Mouse (Mus musculus): ENCODE data around the gene Pex11b.
A peak's percentile ranks its signal among the peaks of the same experiment; 100 is the strongest.
"Not testable (repeated sequence)": the region's sequence is repeated elsewhere in the genome, so short reads cannot be mapped to it uniquely, and the experiment has no call there.

Pex11b gene

GRCm38 (mm10) chr3:96634928-96635879 lies at the start of gene Pex11b, which contains the start of gene Gm42957:
Gene Pex11b (plus strand): TSS chr3:96635376.
Gene Gm42957 (plus strand): TSS chr3:96635474.
- peak; percentile 58 to 73 for DNase-seq (ENCODE audit: low spot score in 2 of 2)

- no peak for DNase-seq (ENCODE audit: low spot score in 2 of 2)
These were observed 44.5 kb upstream of the Pex11b start for GRCm38 (mm10) chr3:96590657-96591056.

- DNase-seq (ENCODE audit: low spot score in 2 of 2), result no peak
These were observed 41.8 kb upstream of the Pex11b start for GRCm38 (mm10) chr3:96593374-96593773.

- DNase-seq (ENCODE audit: low spot score in 2 of 2), result peak; percentile 86 to 90
These were observed 41.2 kb upstream of the Pex11b start, which contains the start of gene Polr3gl for GRCm38 (mm10) chr3:96593790-96594560. Gene Polr3gl (minus strand): TSS chr3:96594181.

GRCm38 (mm10) chr3:96594851-96595250 lies 40.3 kb upstream of the Pex11b start:
- no peak for DNase-seq (ENCODE audit: low spot score in 2 of 2)

GRCm38 (mm10) chr3:96595661-96596060 lies 39.5 kb upstream of the Pex11b start:
- DNase-seq (ENCODE audit: low spot score in 2 of 2), result no peak

- DNase-seq (ENCODE audit: low spot score in 2 of 2), result no peak
These were observed 38.9 kb upstream of the Pex11b start, which contains the start of gene Ankrd34a for GRCm38 (mm10) chr3:96596228-96596707. Gene Ankrd34a (plus strand): TSS chr3:96596636.

GRCm38 (mm10) chr3:96596855-96597254 lies 38.3 kb upstream of the Pex11b start:
- no peak for DNase-seq (ENCODE audit: low spot score in 2 of 2)

- no peak for DNase-seq (ENCODE audit: low spot score in 2 of 2)
These were observed 37.7 kb upstream of the Pex11b start for GRCm38 (mm10) chr3:96597435-96597891.

GRCm38 (mm10) chr3:96598156-96599068 lies 36.8 kb upstream of the Pex11b start:
- DNase-seq (ENCODE audit: low spot score in 2 of 2), result no peak

- DNase-seq (ENCODE audit: low spot score in 2 of 2), result no peak
These were observed 36.1 kb upstream of the Pex11b start for GRCm38 (mm10) chr3:96599069-96599393.

GRCm38 (mm10) chr3:96599411-96599810 lies 35.8 kb upstream of the Pex11b start:
- DNase-seq (ENCODE audit: low spot score in 2 of 2), result no peak

- DNase-seq (ENCODE audit: low spot score in 2 of 2), result peak; percentile 55 to 66
These were observed 34.4 kb upstream of the Pex11b start, which contains the start of gene Lix1l for GRCm38 (mm10) chr3:96600639-96601250. Gene Lix1l (plus strand): TSS chr3:96601149.

GRCm38 (mm10) chr3:96601251-96601787 lies 33.9 kb upstream of the Pex11b start:
- no peak for DNase-seq (ENCODE audit: low spot score in 2 of 2)

- DNase-seq (ENCODE audit: low spot score in 2 of 2), result no peak
These were observed 33.1 kb upstream of the Pex11b start for GRCm38 (mm10) chr3:96601941-96602703.

GRCm38 (mm10) chr3:96602704-96603084 lies 32.5 kb upstream of the Pex11b start:
- no peak for DNase-seq (ENCODE audit: low spot score in 2 of 2)

GRCm38 (mm10) chr3:96603311-96603710 lies 31.9 kb upstream of the Pex11b start:
- DNase-seq (ENCODE audit: low spot score in 2 of 2), result no peak

GRCm38 (mm10) chr3:96606007-96606406 lies 29.2 kb upstream of the Pex11b start:
- DNase-seq (ENCODE audit: low spot score in 2 of 2), result not testable (repeated sequence)

GRCm38 (mm10) chr3:96606618-96607017 lies 28.6 kb upstream of the Pex11b start:
- DNase-seq (ENCODE audit: low spot score in 2 of 2), result no peak

GRCm38 (mm10) chr3:96617941-96618340 lies 17.2 kb upstream of the Pex11b start:
- DNase-seq (ENCODE audit: low spot score in 2 of 2), result no peak
